Mouse (Mus musculus): ENCODE measurements around the gene Fbxw11.

DNA sequence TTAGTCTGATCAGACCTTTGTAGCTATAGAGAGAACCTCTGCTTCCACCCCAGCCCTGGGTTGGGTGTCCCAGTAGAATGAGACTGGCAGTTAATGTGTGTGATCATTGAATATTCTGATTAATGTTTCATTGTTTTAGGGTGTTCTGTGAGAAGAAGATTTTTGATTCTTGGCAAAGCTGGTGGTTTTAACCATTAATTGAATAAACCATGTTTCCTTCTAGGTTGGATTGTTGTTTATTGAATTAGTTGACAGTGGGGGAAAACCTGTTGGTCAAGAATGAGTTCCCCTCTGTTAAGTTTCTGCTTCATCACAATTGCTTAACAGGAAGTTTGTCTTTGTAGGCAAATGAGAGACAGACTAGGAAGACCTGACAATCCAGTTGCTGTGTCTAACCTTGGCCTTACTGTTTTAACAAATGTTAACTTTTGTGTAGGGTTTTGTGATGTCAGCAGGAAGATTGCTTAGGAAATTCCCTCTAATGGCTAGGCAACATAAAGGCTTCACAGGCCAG, 7.8 kb downstream of the Fbxw11 start:
- TF ChIP-seq CTCF (IDR thresholded peaks at IDR 0.05; ENCODE audit: extremely low read depth, insufficient read depth, insufficient read length, insufficient replicate concordance) (no peak), POLR2A (IDR thresholded peaks at IDR 0.05; ENCODE audit: low read depth, low read length) (no peak)
